Mouse (Mus musculus): ENCODE data around the gene Gnat1. TPM values are rescaled to one million over a fixed set of nuclear protein-coding genes. Genes with fewer than 3 reads are reported as not detected.

The Gnat1 gene
- polyA plus RNA-seq, 2 experiments from 2014 or later, result 1.6 TPM; not detected in 1

- ATAC-seq, result no peak
These were observed 20.0 kb upstream of the Gnat1 start for GRCm38 (mm10) chr9:107699376-107699980.

- ATAC-seq, result no peak
These were observed 19.2 kb upstream of the Gnat1 start for GRCm38 (mm10) chr9:107698611-107699190.

- ATAC-seq, result no peak
These were observed 18.5 kb upstream of the Gnat1 start for GRCm38 (mm10) chr9:107697811-107698521.

- no peak for ATAC-seq
These were observed 17.5 kb upstream of the Gnat1 start for GRCm38 (mm10) chr9:107696845-107697610.

GRCm38 (mm10) chr9:107696106-107696479, 16.6 kb upstream of the Gnat1 start:
- no peak for ATAC-seq

GRCm38 (mm10) chr9:107695441-107696105, 16.1 kb upstream of the Gnat1 start:
- no peak for ATAC-seq

- ATAC-seq, result no peak
These were observed 15.1 kb upstream of the Gnat1 start for GRCm38 (mm10) chr9:107694627-107695026.

- ATAC-seq, result no peak
These were observed 14.0 kb upstream of the Gnat1 start for GRCm38 (mm10) chr9:107693433-107693987.

GRCm38 (mm10) chr9:107692785-107693184, 13.3 kb upstream of the Gnat1 start:
- no peak for ATAC-seq

GRCm38 (mm10) chr9:107690391-107690790, 10.9 kb upstream of the Gnat1 start:
- no peak for ATAC-seq

GRCm38 (mm10) chr9:107688939-107689338, 9.4 kb upstream of the Gnat1 start:
- no peak for ATAC-seq

- ATAC-seq, result no peak
These were observed 8.9 kb upstream of the Gnat1 start for GRCm38 (mm10) chr9:107688415-107688814.

GRCm38 (mm10) chr9:107685231-107685981, 5.9 kb upstream of the Gnat1 start:
- no peak for ATAC-seq

GRCm38 (mm10) chr9:107682405-107682804, 2.9 kb upstream of the Gnat1 start:
- ATAC-seq, result no peak

GRCm38 (mm10) chr9:107678861-107679260, 651 bp downstream of the Gnat1 start:
- ATAC-seq, result no peak

GRCm38 (mm10) chr9:107677819-107678526, 1.5 kb downstream of the Gnat1 start:
- ATAC-seq, result peak; percentile 55

- peak; percentile 47 for ATAC-seq
These were observed 2.3 kb downstream of the Gnat1 start for GRCm38 (mm10) chr9:107677091-107677784.

- no peak for ATAC-seq
These were observed 3.2 kb downstream of the Gnat1 start for GRCm38 (mm10) chr9:107676302-107676701.

- ATAC-seq, result peak; percentile 60
These were observed 3.7 kb downstream of the Gnat1 start for GRCm38 (mm10) chr9:107675671-107676301.

Data from CD4-positive, CD25-positive, alpha-beta regulatory T cell, adult 4 months (primary cell).